Mouse (Mus musculus) yolk sac, embryonic 10.5 days (tissue): ENCODE measurements around the gene Ppp1r9b.
"Not testable (repeated sequence)": the region's sequence is repeated elsewhere in the genome, so short reads cannot be mapped to it uniquely, and the experiment has no call there.

Experiments
- DNase-seq: peaks from one replicate; pipeline ENCODE4 v3.0.0-alpha.2; 2017; ENCODE audit warnings: low spot score

Ppp1r9b gene

GRCm38 (mm10) chr11:94990749-94991577 is at the start of gene Ppp1r9b:
Gene Ppp1r9b (plus strand): TSS chr11:94991035.
- peak; percentile 89 for DNase-seq

- peak; percentile 62 for DNase-seq
Measured at GRCm38 (mm10) chr11:94941121-94941520, 49.7 kb upstream of the Ppp1r9b start.

DNA sequence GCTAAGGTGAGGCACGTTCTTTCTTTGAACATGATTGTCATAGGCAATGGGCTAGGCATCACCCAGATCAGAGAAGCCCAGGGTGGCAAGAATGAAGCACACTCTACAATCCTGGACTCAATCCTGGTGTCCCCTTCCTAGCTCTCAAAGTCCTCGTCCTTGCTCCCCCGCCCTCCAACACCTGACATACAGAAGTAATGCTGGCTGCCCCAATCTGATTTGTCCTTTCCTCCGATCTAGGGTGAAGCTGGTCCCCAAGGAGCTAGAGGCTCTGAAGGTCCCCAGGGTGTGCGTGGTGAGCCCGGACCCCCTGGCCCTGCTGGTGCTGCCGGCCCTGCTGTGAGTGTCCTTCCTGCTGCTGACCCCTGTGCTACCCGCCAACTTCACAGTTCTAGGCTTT is 49.1 kb upstream of the Ppp1r9b start:
- peak; percentile 76 for DNase-seq

DNA sequence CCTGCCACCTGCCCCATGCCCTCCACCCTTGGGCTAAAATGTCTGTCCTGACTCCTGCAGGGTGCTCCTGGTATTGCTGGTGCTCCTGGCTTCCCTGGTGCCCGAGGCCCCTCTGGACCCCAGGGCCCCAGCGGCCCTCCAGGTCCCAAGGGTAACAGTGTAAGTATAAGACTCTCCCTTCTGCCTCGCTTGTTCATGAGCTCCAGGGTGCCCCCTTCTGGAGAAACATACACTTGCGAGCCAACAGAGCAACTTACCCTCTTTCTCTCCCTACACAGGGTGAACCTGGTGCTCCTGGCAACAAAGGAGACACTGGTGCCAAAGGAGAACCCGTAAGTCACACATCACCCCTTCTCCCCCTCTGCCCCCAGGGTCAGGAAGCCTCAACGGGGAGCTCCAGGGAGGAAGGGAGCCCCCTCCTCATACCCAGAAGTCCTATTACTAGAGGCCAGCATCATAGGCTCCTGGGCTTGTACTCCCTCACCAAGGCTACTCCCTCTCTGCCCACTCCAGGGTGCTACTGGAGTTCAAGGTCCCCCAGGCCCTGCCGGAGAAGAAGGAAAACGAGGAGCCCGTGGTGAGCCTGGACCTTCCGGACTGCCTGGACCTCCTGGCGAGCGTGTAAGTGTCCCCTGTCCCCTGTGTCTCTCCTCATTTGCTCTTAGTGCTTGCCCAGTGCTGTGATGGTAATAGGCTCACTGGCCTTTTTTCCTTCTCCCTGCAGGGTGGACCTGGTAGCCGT is 48.4 kb upstream of the Ppp1r9b start:
- DNase-seq = peak; percentile 59

DNA sequence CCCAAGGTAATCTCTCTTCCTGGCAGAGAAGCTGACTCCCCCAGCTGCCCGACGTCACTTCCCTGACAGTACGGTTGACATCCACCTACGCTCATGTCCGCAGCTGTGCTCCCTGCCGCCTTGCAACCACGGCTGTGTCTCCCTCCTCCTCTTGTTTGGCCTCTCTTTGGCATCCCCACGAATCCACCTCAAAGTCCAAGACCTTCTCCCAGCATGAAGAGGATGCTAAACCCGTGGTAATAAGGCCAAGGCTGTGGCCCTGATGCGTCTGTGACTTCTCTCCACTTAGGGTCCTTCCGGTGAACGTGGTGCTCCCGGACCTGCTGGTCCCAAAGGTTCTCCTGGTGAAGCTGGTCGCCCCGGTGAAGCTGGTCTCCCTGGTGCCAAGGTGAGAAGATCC is 47.8 kb upstream of the Ppp1r9b start:
- DNase-seq = peak; percentile 64

DNA sequence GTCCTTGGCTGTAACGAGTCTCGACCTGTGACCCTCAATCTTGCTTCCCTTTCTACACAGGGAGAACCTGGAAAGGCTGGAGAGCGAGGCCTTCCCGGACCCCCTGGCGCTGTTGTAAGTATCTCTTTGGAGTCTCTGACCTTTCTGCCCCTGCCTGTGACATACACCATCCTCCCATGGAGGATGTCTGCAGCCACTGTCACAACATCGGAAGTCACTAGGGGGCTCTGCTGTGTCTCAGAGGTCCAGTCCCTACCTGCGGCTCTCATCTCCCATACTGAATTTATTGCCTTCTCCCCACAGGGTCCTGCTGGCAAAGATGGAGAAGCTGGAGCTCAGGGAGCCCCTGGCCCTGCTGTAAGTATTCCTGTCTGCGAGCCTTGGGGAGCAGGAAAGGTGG is 46.5 kb upstream of the Ppp1r9b start:
- DNase-seq = no peak

DNA sequence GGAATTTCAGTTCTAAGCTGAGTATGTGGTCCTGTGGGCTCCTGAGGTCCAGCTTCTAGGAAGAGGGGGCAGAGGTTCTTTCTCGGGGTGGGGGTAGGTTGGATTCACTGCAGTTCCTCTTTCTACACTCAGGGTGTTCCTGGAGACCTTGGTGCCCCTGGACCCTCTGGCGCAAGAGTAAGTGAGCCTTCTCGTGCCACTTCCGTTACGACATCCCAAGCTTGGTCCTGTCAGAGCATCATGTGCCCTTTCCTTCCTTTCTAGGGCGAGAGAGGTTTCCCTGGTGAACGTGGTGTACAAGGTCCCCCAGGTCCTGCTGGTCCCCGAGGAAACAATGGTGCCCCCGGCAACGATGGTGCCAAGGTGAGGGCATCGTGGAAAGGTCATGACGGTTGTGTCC is 45.6 kb upstream of the Ppp1r9b start:
- peak; percentile 56 for DNase-seq

DNA sequence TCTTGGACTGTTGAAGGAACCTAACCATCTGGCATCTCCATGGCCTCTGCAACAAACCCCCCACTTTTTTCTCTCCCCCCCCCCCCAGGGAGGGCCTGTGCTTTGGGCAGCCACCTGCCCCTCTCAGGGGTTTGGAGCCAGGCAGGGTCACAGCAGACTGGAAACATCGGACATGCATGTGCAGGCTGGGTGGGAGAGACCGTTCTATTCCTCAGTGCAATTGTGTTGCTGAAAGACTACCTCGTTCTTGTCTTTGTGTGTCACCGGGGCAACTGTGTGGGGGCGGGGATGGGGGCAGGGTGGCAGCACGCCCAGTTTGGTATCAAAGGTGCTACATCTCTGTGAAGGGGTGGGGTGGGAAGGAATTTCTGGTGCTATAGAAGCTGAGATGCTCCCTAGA is 38.7 kb upstream of the Ppp1r9b start:
- DNase-seq = peak; percentile 37

GRCm38 (mm10) chr11:94955103-94955502 is 35.7 kb upstream of the Ppp1r9b start:
- no peak for DNase-seq

DNA sequence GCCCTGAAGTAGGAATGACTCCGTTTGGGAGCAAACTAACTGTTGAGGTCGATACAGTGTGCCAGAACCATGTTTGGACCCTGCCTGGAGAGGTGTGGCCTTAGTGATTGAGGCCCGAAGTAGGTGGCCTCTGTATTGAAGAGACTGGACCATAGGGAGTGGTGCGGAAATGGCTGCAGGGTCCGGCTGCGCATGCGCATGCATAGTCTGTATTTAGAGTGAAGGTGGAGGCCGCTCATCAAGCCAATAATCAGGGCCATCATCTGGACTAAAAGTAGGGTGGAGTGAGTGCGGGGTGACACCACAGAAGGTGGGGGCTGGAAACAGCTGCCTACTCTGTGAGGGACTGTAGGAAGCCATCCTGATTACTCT is 33.2 kb upstream of the Ppp1r9b start:
- no peak for DNase-seq

DNA sequence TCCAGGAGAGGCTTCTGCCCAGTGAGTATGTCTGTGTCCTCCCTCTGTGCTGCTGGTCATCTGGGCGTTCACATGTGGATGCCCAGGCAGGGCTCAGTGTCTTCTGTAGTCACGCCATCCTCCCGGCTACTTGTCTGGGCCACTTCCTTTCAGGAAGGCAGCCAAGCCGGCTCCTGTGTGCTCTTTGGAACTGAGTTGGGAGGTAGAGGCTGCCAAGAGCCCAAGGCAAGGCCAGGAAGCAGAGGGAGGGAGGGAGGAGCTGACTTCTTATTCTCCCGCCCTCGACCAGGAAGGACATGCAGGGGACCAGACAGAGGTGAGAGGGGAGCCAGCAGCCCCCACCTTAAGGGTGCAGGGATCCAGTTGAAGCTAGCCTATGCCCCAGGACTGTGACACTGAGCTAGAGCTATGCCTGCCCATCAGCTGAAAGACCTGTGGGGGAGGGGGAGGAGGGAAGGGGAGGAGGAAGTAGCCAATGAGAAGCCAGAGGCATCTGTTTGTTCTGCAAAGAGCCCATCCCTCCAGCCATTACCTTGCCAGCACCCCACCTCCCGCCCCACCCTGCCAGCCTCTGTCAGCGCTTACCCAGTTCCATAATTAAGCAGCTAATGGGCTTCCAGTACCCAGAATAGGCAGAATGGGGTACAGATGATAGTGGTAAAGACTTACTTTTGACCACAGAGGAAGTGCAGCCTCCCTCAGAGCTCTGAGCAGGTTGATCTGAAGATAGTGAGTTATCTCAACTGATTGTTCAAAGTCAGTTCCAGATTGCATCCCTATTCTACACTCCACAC is 32.6 kb upstream of the Ppp1r9b start:
- DNase-seq = no peak

- DNase-seq = no peak
Measured at GRCm38 (mm10) chr11:94962534-94963101, 28.2 kb upstream of the Ppp1r9b start.

DNA sequence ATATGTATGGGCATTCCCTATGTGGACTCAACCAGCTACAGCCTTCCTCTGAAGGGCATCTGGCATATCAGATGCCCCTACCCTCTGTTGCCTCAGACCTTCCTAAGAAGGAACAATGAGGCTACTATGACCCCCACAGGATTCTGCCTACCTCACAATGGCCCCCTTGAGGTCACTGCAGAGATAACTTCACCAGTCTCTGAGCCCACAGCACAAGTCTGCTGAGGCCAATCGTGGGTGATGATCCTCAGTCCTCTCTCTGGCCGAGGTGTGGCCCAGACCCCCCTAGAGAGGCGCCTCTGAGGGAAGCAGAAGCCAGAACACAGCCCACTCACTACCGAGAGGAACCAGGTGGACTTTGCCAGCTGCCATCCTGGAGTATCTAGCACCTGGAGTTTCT is 23.4 kb upstream of the Ppp1r9b start, which contains the start of gene Hils1:
Hils1 (plus strand) TSS at position 175 of the 400 bp plus-strand sequence.
- DNase-seq = no peak

DNA sequence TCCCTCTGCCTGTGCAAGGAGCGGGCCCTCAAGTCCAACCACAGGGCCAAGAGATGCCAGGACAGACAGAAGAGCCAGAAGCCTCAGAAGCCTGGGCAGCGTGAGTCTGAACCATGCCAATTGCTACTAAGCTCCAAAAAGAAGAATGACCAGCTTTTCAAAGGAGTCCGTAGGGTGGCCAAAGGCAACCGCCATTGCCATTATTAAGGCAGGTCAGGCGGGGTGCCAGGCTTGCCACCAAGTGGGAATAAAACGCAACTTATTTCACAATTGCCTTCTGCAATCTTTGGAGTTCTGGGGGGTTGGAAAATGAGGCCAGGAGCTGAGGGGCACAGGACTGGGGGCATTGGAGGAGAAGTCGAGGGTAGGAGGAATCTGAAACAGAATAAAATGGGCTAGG is 22.6 kb upstream of the Ppp1r9b start:
- DNase-seq = no peak

- not testable (repeated sequence) for DNase-seq
Measured at GRCm38 (mm10) chr11:94969709-94970108, 21.1 kb upstream of the Ppp1r9b start.

- no peak for DNase-seq
Measured at GRCm38 (mm10) chr11:94970210-94970943, 20.5 kb upstream of the Ppp1r9b start.

DNA sequence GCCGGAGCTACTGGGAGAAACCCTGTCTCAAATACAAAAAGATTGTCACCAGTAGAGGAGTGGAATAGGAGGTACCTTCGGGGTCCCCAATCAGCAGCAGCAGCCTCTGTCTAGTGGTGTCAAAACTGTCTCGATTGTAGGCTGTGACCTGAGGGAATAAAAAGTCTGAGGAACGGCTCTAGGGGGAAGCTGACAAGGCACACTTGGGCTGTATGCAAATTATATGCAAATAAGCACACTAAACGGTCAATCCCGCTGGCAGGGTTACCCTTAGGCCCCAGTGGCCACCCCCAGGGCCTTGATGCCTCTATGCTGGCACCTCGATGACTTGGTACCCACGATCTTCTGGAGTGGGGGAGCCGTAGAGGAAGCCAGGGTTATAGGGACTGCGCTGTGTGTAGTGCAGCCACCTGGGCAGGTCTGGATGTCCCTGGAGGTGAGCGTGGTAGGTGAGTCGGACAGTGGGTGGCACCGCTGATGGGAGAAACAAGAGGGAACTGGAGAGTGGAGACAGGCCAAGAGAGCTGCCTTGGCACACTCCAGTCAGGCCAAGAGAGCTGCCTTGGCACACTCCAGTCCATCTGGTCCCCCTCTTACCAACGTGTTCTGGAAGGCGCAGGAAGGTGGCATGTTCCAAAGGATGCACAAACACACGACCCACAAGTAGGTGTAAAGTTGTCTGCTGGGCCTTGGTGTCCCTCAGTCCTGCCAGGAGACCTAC is 18.8 kb upstream of the Ppp1r9b start:
- DNase-seq = no peak

DNA sequence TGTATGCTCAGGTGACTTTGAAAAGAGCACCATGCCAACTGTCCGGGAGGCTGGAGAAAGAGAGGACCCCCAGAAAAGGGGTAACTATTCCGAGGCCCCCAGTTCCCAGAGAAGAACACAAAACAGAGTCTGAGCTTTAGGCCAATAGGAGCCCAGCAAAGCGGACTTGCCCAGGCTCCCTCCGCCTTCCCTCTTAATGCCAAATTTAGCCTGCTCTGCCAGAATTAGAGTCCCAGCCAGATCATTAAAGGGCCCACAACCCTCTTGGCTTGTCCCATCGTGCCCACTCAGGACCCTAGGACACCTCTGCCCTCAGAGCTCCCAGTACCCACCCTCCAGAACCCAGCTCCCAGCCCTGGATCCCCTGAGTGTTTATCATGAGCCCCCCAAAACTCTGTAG is 17.9 kb upstream of the Ppp1r9b start:
- DNase-seq = no peak

GRCm38 (mm10) chr11:94973313-94973712 is 17.5 kb upstream of the Ppp1r9b start:
- DNase-seq = no peak

GRCm38 (mm10) chr11:94974951-94975350 is 15.9 kb upstream of the Ppp1r9b start:
- DNase-seq = no peak

- no peak for DNase-seq
Measured at GRCm38 (mm10) chr11:94976199-94976598, 14.6 kb upstream of the Ppp1r9b start, which contains the start of gene Sgca. Gene Sgca (minus strand): TSS chr11:94976327.
